Mouse (Mus musculus) lung, embryonic 15.5 days (tissue): ENCODE data around the gene Lalba. TPM values are rescaled to one million over a fixed set of nuclear protein-coding genes. Genes with fewer than 3 reads are reported as not detected.
"Not testable (repeated sequence)": the region's sequence is repeated elsewhere in the genome, so short reads cannot be mapped to it uniquely, and the experiment has no call there.

Experiments
- ATAC-seq: fragments of 200-750 bp; cut with Nextera tagmentation; 2 replicates; pipeline ENCODE4 v1.8.0; 2017; ENCODE audit warnings: moderate number of reproducible peaks, borderline replicate concordance; ENCODE audit not compliant: low FRiP score, low TSS enrichment; ENCODE audit errors: extremely low read depth
- H3K27ac ChIP-seq: fragments of 300-500 bp; sonication (generic); 2 replicates; pipeline ENCODE4 v1.5.1; 2015; ENCODE audit warnings: moderate library complexity, mild to moderate bottlenecking, inconsistent platforms
- H3K27me3 ChIP-seq: fragments of 300-500 bp; sonication (generic); 2 replicates; pipeline ENCODE4 v1.6.1; 2015; ENCODE audit warnings: inconsistent platforms
- H3K36me3 ChIP-seq: fragments of 300-500 bp; sonication (generic); 2 replicates; pipeline ENCODE4 v1.6.1; 2015; ENCODE audit warnings: inconsistent platforms
- H3K4me1 ChIP-seq: fragments of 300-500 bp; sonication (generic); 2 replicates; pipeline ENCODE4 v1.6.1; 2015; ENCODE audit warnings: inconsistent platforms
- H3K4me2 ChIP-seq: fragments of 300-500 bp; sonication (generic); 2 replicates; pipeline ENCODE4 v1.6.1; 2015; ENCODE audit warnings: inconsistent platforms, mild to moderate bottlenecking, moderate library complexity
- H3K4me3 ChIP-seq: fragments of 300-500 bp; sonication (generic); 2 replicates; pipeline ENCODE4 v1.5.1; 2015; ENCODE audit warnings: mild to moderate bottlenecking, inconsistent platforms
- H3K9ac ChIP-seq: fragments of 300-500 bp; sonication (generic); 2 replicates; pipeline ENCODE4 v1.6.1; 2015; ENCODE audit warnings: inconsistent platforms
- H3K9me3 ChIP-seq: fragments of 300-500 bp; sonication (generic); 2 replicates; pipeline ENCODE4 v1.6.1; 2016; ENCODE audit warnings: inconsistent platforms
- WGBS: fragments of 180-500 bp; shearing (Covaris S2); methylation state at CpG from one replicate; pipeline ENCODE4 v1.1.7; 2015; 5-methylcytosine and 5-hydroxymethylcytosine counted together
- polyA plus RNA-seq: library from polyadenylated mRNA; unstranded; fragments of >200 nt; fragmentation: Nextera tagmentation; extraction: Ambion mirVana; gene quantifications from 2 replicates; pipeline ENCODE4 v1.2.1, GENCODE M21; 2015

The Lalba gene
- 0.21 and 0.40 TPM in 2 replicates for polyA plus RNA-seq

GRCm38 (mm10) chr15:98482701-98483100 is at the start of gene Lalba:
Gene Lalba, minus strand, starts transcription at chr15:98482721.
- 48% methylated on average over 3 of the region's 3 CpGs for WGBS
- Histone ChIP-seq H3K27me3 (no peaks in the 10 kb centered on the region), H3K27ac (no peak within 1 kb of the TSS), H3K9me3 (no peaks in the 10 kb centered on the region), H3K4me3 (no peak within 1 kb of the TSS), H3K36me3 (no peaks in the 10 kb centered on the region), H3K4me1 (no peaks in the 10 kb centered on the region), H3K4me2 (no peak within 1 kb of the TSS), H3K9ac (no peak within 1 kb of the TSS)
- no peak for ATAC-seq

- Histone ChIP-seq H3K4me3 (peak overlapping the region; percentile 91), H3K27me3 (no peaks in the 10 kb centered on the region), H3K9me3 (no peaks in the 10 kb centered on the region), H3K4me1 (peaks cover 12% of the 10 kb centered on the region), H3K36me3 (peaks cover 33% of the 10 kb centered on the region), H3K9ac (peak overlapping the region; percentile 82), H3K27ac (no peak overlapping the region), H3K4me2 (peak overlapping the region; percentile 65)
- ATAC-seq: no peak
- WGBS: 17% methylated on average over 5 of the region's 5 CpGs
These were observed 49.8 kb upstream of the Lalba start for GRCm38 (mm10) chr15:98532281-98532680.

GRCm38 (mm10) chr15:98528066-98528563 is 45.6 kb upstream of the Lalba start:
- Histone ChIP-seq H3K4me3 (no peak overlapping the region), H3K27ac (no peak overlapping the region), H3K9ac (no peak overlapping the region), H3K36me3 (peaks cover 70% of the 10 kb centered on the region), H3K4me2 (no peak overlapping the region), H3K4me1 (peaks cover 12% of the 10 kb centered on the region), H3K9me3 (no peaks in the 10 kb centered on the region), H3K27me3 (no peaks in the 10 kb centered on the region)
- ATAC-seq: no peak
- 85% methylated on average over 5 of the region's 5 CpGs for WGBS

- no peak for ATAC-seq
- no peaks in the 10 kb centered on the region for H3K9me3 ChIP-seq
- H3K4me1 ChIP-seq: peaks cover 5% of the 10 kb centered on the region
- no peaks in the 10 kb centered on the region for H3K27me3 ChIP-seq
- no peak overlapping the region for H3K27ac ChIP-seq
- H3K4me3 ChIP-seq: no peak overlapping the region
- no peak overlapping the region for H3K9ac ChIP-seq
- no peak overlapping the region for H3K4me2 ChIP-seq
- peaks cover 79% of the 10 kb centered on the region for H3K36me3 ChIP-seq
- WGBS: 93% methylated on average over 5 of the region's 5 CpGs
These were observed 44.7 kb upstream of the Lalba start for GRCm38 (mm10) chr15:98527056-98527771.

GRCm38 (mm10) chr15:98526057-98526456 is 43.5 kb upstream of the Lalba start:
- Histone ChIP-seq H3K9ac (no peak overlapping the region), H3K4me2 (no peak overlapping the region), H3K27ac (no peak overlapping the region), H3K9me3 (no peaks in the 10 kb centered on the region), H3K36me3 (peaks cover 85% of the 10 kb centered on the region), H3K4me1 (no peaks in the 10 kb centered on the region), H3K27me3 (no peaks in the 10 kb centered on the region), H3K4me3 (no peak overlapping the region)
- 70% methylated on average over 5 of the region's 5 CpGs for WGBS
- no peak for ATAC-seq

GRCm38 (mm10) chr15:98521245-98521644 is 38.7 kb upstream of the Lalba start:
- no peaks in the 10 kb centered on the region for H3K9me3 ChIP-seq
- no peaks in the 10 kb centered on the region for H3K27me3 ChIP-seq
- ATAC-seq: no peak
- H3K36me3 ChIP-seq: peaks cover 73% of the 10 kb centered on the region
- no peak overlapping the region for H3K9ac ChIP-seq
- H3K27ac ChIP-seq: no peak overlapping the region
- no peaks in the 10 kb centered on the region for H3K4me1 ChIP-seq
- no peak overlapping the region for H3K4me3 ChIP-seq
- no peak overlapping the region for H3K4me2 ChIP-seq
- WGBS: 91% methylated on average over 3 of the region's 3 CpGs

GRCm38 (mm10) chr15:98517380-98518355 is 35.1 kb upstream of the Lalba start:
- Histone ChIP-seq H3K27ac (no peak overlapping the region), H3K9ac (no peak overlapping the region), H3K36me3 (peaks cover 40% of the 10 kb centered on the region), H3K4me2 (no peak overlapping the region), H3K27me3 (no peaks in the 10 kb centered on the region), H3K9me3 (no peaks in the 10 kb centered on the region), H3K4me1 (peaks cover 9% of the 10 kb centered on the region; the same call in 1 of the 2 replicates), H3K4me3 (no peak overlapping the region)
- no peak for ATAC-seq
- WGBS: 72% methylated on average over 16 of the region's 16 CpGs

- not testable (repeated sequence) for H3K4me2 ChIP-seq, ATAC-seq, H3K9me3 ChIP-seq, H3K27ac ChIP-seq, H3K4me3 ChIP-seq, H3K27me3 ChIP-seq, H3K9ac ChIP-seq
- 68% methylated on average over 2 of the region's 2 CpGs for WGBS
- Histone ChIP-seq H3K4me1 (peaks cover 14% of the 10 kb centered on the region), H3K36me3 (peaks cover 14% of the 10 kb centered on the region)
These were observed 32.3 kb upstream of the Lalba start for GRCm38 (mm10) chr15:98514845-98515244.

DNA sequence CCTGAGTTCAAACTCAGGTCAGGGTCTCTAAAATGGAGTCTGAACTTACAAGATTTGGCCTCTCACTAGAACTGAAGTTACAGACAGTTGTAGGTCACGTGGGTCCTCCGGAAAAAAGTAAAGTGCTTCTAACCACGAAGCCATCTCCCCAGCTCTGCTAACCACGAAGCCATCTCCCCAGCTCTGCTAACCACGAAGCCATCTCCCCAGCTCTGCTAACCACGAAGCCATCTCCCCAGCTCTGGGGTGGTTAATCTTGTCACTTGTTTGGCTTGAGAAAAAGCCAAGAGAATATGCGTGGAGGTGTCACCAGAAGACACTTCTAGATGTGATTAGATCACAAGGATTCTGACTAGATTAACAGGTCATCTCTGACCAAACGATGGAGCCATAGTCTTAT is 31.6 kb upstream of the Lalba start:
- Histone ChIP-seq H3K4me1 (peaks cover 14% of the 10 kb centered on the region), H3K4me2 (no peak overlapping the region), H3K9ac (no peak overlapping the region), H3K36me3 (peaks cover 9% of the 10 kb centered on the region), H3K9me3 (no peaks in the 10 kb centered on the region), H3K27me3 (no peaks in the 10 kb centered on the region), H3K27ac (no peak overlapping the region), H3K4me3 (no peak overlapping the region)
- no peak for ATAC-seq
- 78% methylated on average over 8 of the region's 8 CpGs for WGBS

GRCm38 (mm10) chr15:98513676-98514075 is 31.2 kb upstream of the Lalba start:
- not testable (repeated sequence) for H3K4me3 ChIP-seq, H3K9me3 ChIP-seq, H3K27ac ChIP-seq, ATAC-seq, H3K36me3 ChIP-seq, H3K27me3 ChIP-seq, H3K9ac ChIP-seq, H3K4me2 ChIP-seq
- WGBS: 54% methylated on average over 3 of the region's 3 CpGs
- H3K4me1 ChIP-seq: peaks cover 14% of the 10 kb centered on the region

- Histone ChIP-seq H3K9ac (no peak overlapping the region), H3K4me3 (no peak overlapping the region), H3K36me3 (peaks cover 2% of the 10 kb centered on the region; the same call in 1 of the 2 replicates), H3K9me3 (no peaks in the 10 kb centered on the region), H3K27ac (no peak overlapping the region), H3K4me2 (0 out of 2 replicates have a peak overlapping the region, but pooled peaks have one; percentile 4), H3K27me3 (no peaks in the 10 kb centered on the region), H3K4me1 (peaks cover 14% of the 10 kb centered on the region)
- ATAC-seq: 0 out of 2 replicates have a peak, but pooled peaks have one; percentile 41
- 23% methylated on average over 17 of the region's 17 CpGs for WGBS
These were observed 30.3 kb upstream of the Lalba start for GRCm38 (mm10) chr15:98512799-98513321.
